Mouse (Mus musculus) kidney, embryonic 16.5 days (tissue): ENCODE results near the gene Neu1. TPM values are rescaled to one million over a fixed set of nuclear protein-coding genes. Genes with fewer than 3 reads are reported as not detected.
"Not testable (repeated sequence)": the region's sequence is repeated elsewhere in the genome, so short reads cannot be mapped to it uniquely, and the experiment has no call there.

Experiments used
- ATAC-seq: fragments of 200-750 bp; cut with Nextera tagmentation; 2 replicates; pipeline ENCODE4 v1.8.0; 2017; ENCODE audit warnings: moderate TSS enrichment; ENCODE audit not compliant: low FRiP score, low TSS enrichment
- H3K27ac ChIP-seq: fragments of 300-500 bp; sonication (generic); 2 replicates; pipeline ENCODE4 v1.5.1; 2014; ENCODE audit warnings: low read length
- H3K27me3 ChIP-seq: fragments of 300-500 bp; sonication (generic); 2 replicates; pipeline ENCODE4 v1.6.1; 2014; ENCODE audit warnings: low read length, control low read depth, mixed read lengths; ENCODE audit not compliant: insufficient read depth
- H3K36me3 ChIP-seq: fragments of 300-500 bp; sonication (generic); 2 replicates; pipeline ENCODE4 v1.6.1; 2014; ENCODE audit warnings: low read length, control low read depth, mixed read lengths; ENCODE audit not compliant: insufficient read depth
- H3K4me1 ChIP-seq: fragments of 300-500 bp; sonication (generic); 2 replicates; pipeline ENCODE4 v1.6.1; 2014; ENCODE audit warnings: low read length, control low read depth, mixed read lengths; ENCODE audit not compliant: insufficient read depth
- H3K4me2 ChIP-seq: fragments of 300-500 bp; sonication (generic); replicated peaks from 2 replicates; pipeline ENCODE4 v1.6.1; 2014; ENCODE audit warnings: low read depth, low read length
- H3K4me3 ChIP-seq: fragments of 300-500 bp; sonication (generic); 2 replicates; pipeline ENCODE4 v1.5.1; 2014; ENCODE audit warnings: mild to moderate bottlenecking, low read length
- H3K9ac ChIP-seq: fragments of 300-500 bp; sonication (generic); replicated peaks from 2 replicates; pipeline ENCODE4 v1.6.1; 2014; ENCODE audit warnings: low read length
- H3K9me3 ChIP-seq: fragments of 300-500 bp; sonication (generic); 2 replicates; pipeline ENCODE4 v1.6.1; 2016; ENCODE audit warnings: low read length, control low read depth
- WGBS: fragments of 180-500 bp; shearing (Covaris S2); extraction: QIAGEN DNeasy Blood & Tissue Kit; methylation state at CpG from one replicate; pipeline ENCODE4 v1.1.7; 2014; 5-methylcytosine and 5-hydroxymethylcytosine counted together
- polyA plus RNA-seq: library from polyadenylated mRNA; unstranded; fragments of >200 nt; fragmentation: Nextera tagmentation; extraction: Ambion mirVana; gene quantifications from 2 replicates; pipeline ENCODE4 v1.2.1, GENCODE M21; 2015

The Neu1 gene
- polyA plus RNA-seq, 1 experiment from 2014 or later: 54.1 TPM

GRCm38 (mm10) chr17:34952378-34953040 lies 21.5 kb downstream of the Neu1 start:
- Histone ChIP-seq H3K27ac (peak overlapping the region; percentile 89), H3K27me3 (no peaks in the 10 kb centered on the region), H3K4me1 (peaks cover 9% of the 10 kb centered on the region), H3K4me3 (peak overlapping the region; percentile 88), H3K4me2 (peak overlapping the region; percentile 71), H3K36me3 (peaks cover 21% of the 10 kb centered on the region), H3K9ac (peak overlapping the region; percentile 96), H3K9me3 (no peaks in the 10 kb centered on the region)
- WGBS: 1% methylated on average over 23 of the region's 23 CpGs
- ATAC-seq: peak; percentile 80

DNA sequence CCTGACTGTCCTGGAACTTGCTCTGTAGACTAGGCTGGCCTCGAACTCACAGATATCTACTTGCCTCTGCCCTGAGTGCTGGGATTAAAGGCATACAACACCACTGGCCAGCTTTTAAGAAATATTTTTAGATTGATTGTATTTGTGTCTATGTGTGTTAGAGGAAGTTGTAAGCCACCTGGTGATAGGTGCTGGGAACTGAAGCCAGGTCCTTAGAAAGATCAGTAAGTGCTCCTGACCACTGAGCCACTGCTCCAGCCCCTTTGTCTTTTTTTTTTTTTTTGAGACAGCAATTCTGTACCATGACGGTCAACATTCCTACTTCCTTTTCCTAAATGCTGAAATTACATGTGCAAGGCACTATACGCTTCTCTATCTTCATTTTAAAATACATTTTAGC lies 22.2 kb downstream of the Neu1 start:
- no peak overlapping the region; the same call in 1 of the 2 replicates for H3K4me3 ChIP-seq
- peaks cover 21% of the 10 kb centered on the region for H3K36me3 ChIP-seq
- H3K4me2 ChIP-seq: peak overlapping the region; percentile 71; the same call in 1 of the 2 replicates
- H3K27ac ChIP-seq: no peak overlapping the region
- H3K4me1 ChIP-seq: peaks cover 9% of the 10 kb centered on the region
- H3K27me3 ChIP-seq: no peaks in the 10 kb centered on the region
- no peak for ATAC-seq
- 86% methylated on average over 3 of the region's 3 CpGs for WGBS
- H3K9me3 ChIP-seq: no peaks in the 10 kb centered on the region
- H3K9ac ChIP-seq: no peak overlapping the region; the same call in 1 of the 2 replicates

- Histone ChIP-seq H3K9me3 (no peaks in the 10 kb centered on the region), H3K36me3 (peaks cover 19% of the 10 kb centered on the region), H3K4me2 (no peak overlapping the region), H3K4me1 (peaks cover 9% of the 10 kb centered on the region), H3K9ac (no peak overlapping the region), H3K4me3 (no peak overlapping the region), H3K27me3 (no peaks in the 10 kb centered on the region), H3K27ac (no peak overlapping the region)
- ATAC-seq: no peak
- 78% methylated on average over 4 of the region's 4 CpGs for whole genome bisulfite sequencing
These were observed 22.9 kb downstream of the Neu1 start for GRCm38 (mm10) chr17:34953904-34954303.

DNA sequence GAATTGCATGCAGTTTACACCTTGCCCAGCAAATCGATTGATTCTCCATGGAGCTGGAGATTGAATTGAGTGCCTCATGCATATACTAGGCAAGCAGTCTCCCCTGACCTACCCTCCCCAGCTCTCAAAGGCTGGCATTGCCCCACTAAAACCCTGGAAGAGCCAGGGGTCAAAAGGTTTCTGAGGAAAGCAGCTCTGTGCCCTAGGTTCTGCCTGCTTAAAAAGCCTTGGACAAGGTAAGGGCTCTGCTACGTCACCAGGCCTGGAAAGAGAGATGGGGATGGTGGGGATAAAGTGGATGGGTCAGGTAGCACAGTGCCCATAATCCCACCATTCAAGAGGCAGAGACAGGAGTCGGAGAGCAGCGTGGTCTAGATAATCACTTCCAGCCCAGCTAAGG lies 23.8 kb downstream of the Neu1 start:
- Histone ChIP-seq H3K9me3 (no peaks in the 10 kb centered on the region), H3K36me3 (peaks cover 13% of the 10 kb centered on the region), H3K4me3 (no peak overlapping the region), H3K27ac (no peak overlapping the region), H3K4me2 (no peak overlapping the region), H3K27me3 (no peaks in the 10 kb centered on the region), H3K9ac (no peak overlapping the region), H3K4me1 (peaks cover 9% of the 10 kb centered on the region)
- WGBS: 83% methylated on average over 4 of the region's 4 CpGs
- no peak for ATAC-seq

DNA sequence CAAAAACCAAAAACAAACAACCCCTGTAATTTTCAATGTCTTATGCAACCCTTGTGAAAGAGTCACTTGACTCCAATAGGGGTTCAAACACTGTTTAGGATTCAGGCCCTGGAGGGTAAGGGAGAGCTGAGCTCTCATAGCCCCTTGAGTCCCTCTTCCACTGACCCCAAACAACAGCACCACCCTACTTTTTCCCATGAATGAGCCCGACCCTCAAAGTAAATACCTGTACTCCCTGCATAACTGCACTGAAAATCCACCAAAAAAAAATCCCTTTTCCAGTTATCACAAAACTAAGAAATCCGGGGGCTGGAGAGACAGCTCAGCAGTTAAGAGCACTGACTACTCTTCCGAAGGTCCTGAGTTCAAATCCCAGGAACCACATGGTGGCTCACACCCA lies 24.8 kb downstream of the Neu1 start:
- 84% methylated on average over 3 of the region's 3 CpGs for WGBS
- Histone ChIP-seq H3K27me3 (no peaks in the 10 kb centered on the region), H3K9ac (no peak overlapping the region), H3K4me3 (no peak overlapping the region), H3K36me3 (peaks cover 3% of the 10 kb centered on the region; the same call in 1 of the 2 replicates), H3K4me1 (peaks cover 11% of the 10 kb centered on the region), H3K9me3 (no peaks in the 10 kb centered on the region), H3K4me2 (no peak overlapping the region), H3K27ac (no peak overlapping the region)
- ATAC-seq: no peak

GRCm38 (mm10) chr17:34956340-34956739 lies 25.3 kb downstream of the Neu1 start:
- no peak for ATAC-seq
- 44% methylated on average over 1 of the region's 1 CpGs for WGBS

GRCm38 (mm10) chr17:34957291-34957690 lies 26.2 kb downstream of the Neu1 start:
- WGBS: 16% methylated on average over 29 of the region's 40 CpGs
- H3K36me3 ChIP-seq: not testable (repeated sequence)

More at GRCm38 (mm10) chr17:34956340-34956739, 25.3 kb downstream of the Neu1 start:
- H3K9me3 ChIP-seq: no peaks in the 10 kb centered on the region
- no peak overlapping the region for H3K4me2 ChIP-seq
- no peak overlapping the region for H3K27ac ChIP-seq
- H3K4me3 ChIP-seq: no peak overlapping the region
- no peaks in the 10 kb centered on the region for H3K36me3 ChIP-seq
- no peaks in the 10 kb centered on the region for H3K27me3 ChIP-seq
- H3K4me1 ChIP-seq: peaks cover 13% of the 10 kb centered on the region
- H3K9ac ChIP-seq: no peak overlapping the region

DNA sequence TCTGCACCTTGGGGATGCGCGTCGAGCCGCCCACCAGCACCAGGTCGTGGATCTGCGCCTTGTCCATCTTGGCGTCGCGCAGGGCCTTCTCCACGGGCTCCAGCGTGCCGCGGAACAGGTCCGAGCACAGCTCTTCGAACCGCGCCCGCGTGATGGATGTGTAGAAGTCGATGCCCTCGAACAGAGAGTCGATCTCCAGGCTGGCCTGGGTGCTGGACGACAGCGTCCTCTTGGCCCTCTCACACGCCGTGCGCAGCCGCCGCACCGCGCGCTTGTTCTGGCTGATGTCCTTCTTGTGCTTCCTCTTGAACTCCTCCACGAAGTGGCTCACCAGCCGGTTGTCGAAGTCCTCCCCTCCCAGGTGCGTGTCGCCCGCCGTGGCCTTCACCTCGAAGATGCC lies 26.9 kb downstream of the Neu1 start:
- not testable (repeated sequence) for ATAC-seq, H3K9me3 ChIP-seq, H3K4me3 ChIP-seq, H3K4me2 ChIP-seq, H3K27me3 ChIP-seq, H3K9ac ChIP-seq, H3K27ac ChIP-seq, H3K36me3 ChIP-seq
- 19% methylated on average over 21 of the region's 40 CpGs for WGBS
- peaks cover 17% of the 10 kb centered on the region for H3K4me1 ChIP-seq

More at GRCm38 (mm10) chr17:34957291-34957690, 26.2 kb downstream of the Neu1 start:
- H3K4me2 ChIP-seq: 0 out of 2 replicates have a peak overlapping the region, but pooled peaks have one; percentile 4
- not testable (repeated sequence) for ATAC-seq, H3K27ac ChIP-seq, H3K4me3 ChIP-seq, H3K9ac ChIP-seq, H3K9me3 ChIP-seq, H3K27me3 ChIP-seq
- H3K4me1 ChIP-seq: peaks cover 17% of the 10 kb centered on the region

DNA sequence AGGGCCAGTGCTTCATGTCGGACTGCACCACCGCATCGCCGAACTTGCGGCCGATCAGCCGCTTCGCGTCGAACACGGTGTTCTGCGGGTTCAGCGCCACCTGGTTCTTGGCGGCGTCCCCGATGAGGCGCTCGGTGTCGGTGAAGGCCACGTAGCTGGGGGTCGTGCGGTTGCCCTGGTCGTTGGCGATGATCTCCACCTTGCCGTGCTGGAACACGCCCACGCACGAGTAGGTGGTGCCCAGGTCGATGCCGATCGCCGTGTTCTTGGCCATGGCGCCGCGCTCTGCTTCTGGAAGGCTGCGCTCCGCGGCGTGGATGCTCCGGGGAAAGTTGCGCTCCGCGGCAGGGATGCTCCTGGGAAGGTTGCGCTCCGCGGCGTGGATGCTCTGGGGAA lies 27.7 kb downstream of the Neu1 start:
- H3K36me3 ChIP-seq, ATAC-seq, H3K9me3 ChIP-seq, H3K9ac ChIP-seq, H3K27ac ChIP-seq, H3K27me3 ChIP-seq: not testable (repeated sequence)
- H3K4me2 ChIP-seq: peak overlapping the region; percentile 53
- H3K4me3 ChIP-seq: peak overlapping the region; percentile 56
- WGBS: under 1% methylated on average over 18 of the region's 47 CpGs
- H3K4me1 ChIP-seq: peaks cover 17% of the 10 kb centered on the region

DNA sequence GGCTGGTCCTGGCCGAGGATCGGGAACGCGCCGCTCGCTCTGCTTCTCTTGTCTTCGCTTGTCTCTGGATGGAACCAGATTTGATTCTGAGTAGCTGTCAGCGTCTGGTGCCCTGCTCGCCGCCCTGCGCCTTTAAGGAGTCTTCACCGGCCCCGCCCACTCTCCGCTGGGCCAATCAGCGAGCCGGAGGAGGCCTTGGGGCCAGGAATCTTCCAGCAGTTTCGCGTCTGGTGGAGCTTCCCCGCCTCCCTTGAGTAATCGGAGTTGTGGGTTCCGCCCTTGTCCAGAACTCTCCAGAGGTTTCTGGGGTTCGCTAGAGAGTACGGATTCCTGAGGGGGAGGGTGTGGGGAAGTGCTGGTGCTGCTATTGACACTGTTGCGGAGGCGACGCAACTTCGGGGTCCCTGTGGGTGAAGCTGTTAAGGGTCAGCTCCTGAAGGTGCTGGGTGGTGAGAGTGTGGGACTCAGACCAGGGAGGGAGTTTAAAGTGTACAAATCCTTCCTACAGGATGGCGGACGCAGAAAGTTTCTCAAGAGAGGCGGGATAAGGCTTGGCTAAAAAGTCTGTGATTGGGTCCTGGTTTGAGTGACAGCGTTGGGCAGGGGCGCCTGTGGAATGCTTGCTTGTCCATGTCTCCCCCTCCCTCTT lies 28.2 kb downstream of the Neu1 start, which contains the start of gene Hspa1b:
Gene Hspa1b (minus strand): TSS at position 109 of the 649 bp plus-strand sequence.
- not testable (repeated sequence) for H3K9me3 ChIP-seq, H3K36me3 ChIP-seq, H3K27me3 ChIP-seq
- 0% methylated on average over 27 of the region's 32 CpGs for WGBS
- H3K4me1 ChIP-seq: peaks cover 18% of the 10 kb centered on the region
- H3K4me3 ChIP-seq: peak within 1 kb of the TSS; percentile 56
- peak within 1 kb of the TSS; percentile 83 for H3K9ac ChIP-seq
- H3K4me2 ChIP-seq: peak within 1 kb of the TSS; percentile 69
- peak within 1 kb of the TSS; percentile 99 for H3K27ac ChIP-seq
- ATAC-seq: peak; percentile 92
